Mouse (Mus musculus) heart, postnatal 0 days (tissue): Measurements from ENCODE around the gene Mtmr12.

Experiments used
- CTCF ChIP-seq: IDR thresholded peaks from 2 replicates; pipeline ENCODE4 v1.5.1; 2016; ENCODE audit warnings: antibody characterized with exemption, control low read depth, low read depth
- EP300 ChIP-seq: IDR thresholded peaks from 2 replicates; pipeline ENCODE4 v1.6.1; 2016; ENCODE audit warnings: antibody characterized with exemption, low read depth

DNA sequence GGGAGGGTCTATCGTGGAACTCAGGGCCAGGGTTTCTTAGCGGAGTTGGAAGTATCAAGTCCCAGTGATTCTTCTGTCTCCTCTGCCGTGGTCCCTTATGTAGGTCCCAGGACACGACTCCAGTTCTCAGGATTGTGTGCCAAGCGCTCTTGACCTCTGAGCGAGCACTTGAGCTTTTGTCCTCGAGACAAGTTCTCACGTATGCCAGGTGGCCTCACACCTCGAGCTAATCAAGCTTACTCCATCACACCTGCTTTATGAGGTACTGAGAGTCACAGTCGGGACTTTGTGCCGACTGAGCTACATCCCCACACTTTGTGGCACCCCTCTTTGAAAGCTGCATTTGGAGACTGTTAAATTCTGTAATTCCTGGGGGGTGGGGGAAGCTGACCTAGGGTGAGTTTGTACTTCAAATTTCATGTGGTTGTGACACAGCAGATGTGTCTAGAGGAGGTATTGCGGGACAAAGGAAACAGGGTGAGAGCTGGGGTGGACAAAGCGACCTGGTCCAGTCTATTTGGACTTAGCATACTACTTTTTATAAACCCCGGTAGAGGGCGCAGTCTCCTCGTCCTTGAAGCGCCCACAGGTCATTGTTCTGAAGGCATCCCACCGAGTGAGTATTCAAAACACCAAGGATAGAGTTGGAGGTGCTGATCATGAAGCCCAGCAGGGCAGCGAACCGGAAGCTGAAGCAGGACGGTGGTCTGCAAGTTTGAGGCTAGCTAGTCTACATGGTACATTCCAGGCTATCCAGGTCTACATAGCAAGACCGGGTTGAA is 8.2 kb upstream of the Mtmr12 start:
- TF ChIP-seq CTCF (peak; percentile 60), EP300 (no peak)
